Mouse (Mus musculus) gonadal fat pad, adult 2 months (tissue): ENCODE data around the gene Adgre5. TPM values are rescaled to one million over a fixed set of nuclear protein-coding genes. Genes with fewer than 3 reads are reported as not detected.

Experiments
- DNase-seq: peaks from one replicate; pipeline ENCODE4 v3.0.0-alpha.2; 2012; ENCODE audit warnings: low read depth
- polyA plus RNA-seq: library from polyadenylated mRNA; depleted of rRNA; stranded (reverse); fragments of >200 nt; gene quantifications from 2 replicates; pipeline ENCODE4 v1.2.3, GENCODE M21; 2012

Gene Adgre5
- polyA plus RNA-seq, 1 experiment = 176 TPM

GRCm38 (mm10) chr8:83754149-83754548 lies 13.0 kb upstream of the Adgre5 start:
- DNase-seq = no peak

GRCm38 (mm10) chr8:83749265-83749664 lies 8.1 kb upstream of the Adgre5 start:
- DNase-seq = no peak

- no peak for DNase-seq
Measured at GRCm38 (mm10) chr8:83748708-83749107, 7.6 kb upstream of the Adgre5 start.

GRCm38 (mm10) chr8:83747661-83748346 lies 6.7 kb upstream of the Adgre5 start:
- DNase-seq = no peak

GRCm38 (mm10) chr8:83744070-83744469 lies 2.9 kb upstream of the Adgre5 start:
- no peak for DNase-seq

GRCm38 (mm10) chr8:83742968-83743367 lies 1.8 kb upstream of the Adgre5 start:
- no peak for DNase-seq

GRCm38 (mm10) chr8:83741849-83742655 lies 926 bp upstream of the Adgre5 start:
- no peak for DNase-seq

- no peak for DNase-seq
Measured at GRCm38 (mm10) chr8:83740586-83740975, 545 bp downstream of the Adgre5 start.

GRCm38 (mm10) chr8:83739711-83740468 lies 1.2 kb downstream of the Adgre5 start:
- no peak for DNase-seq

GRCm38 (mm10) chr8:83738949-83739710 lies 2.0 kb downstream of the Adgre5 start:
- DNase-seq = no peak

- DNase-seq = no peak
Measured at GRCm38 (mm10) chr8:83737852-83738562, 3.1 kb downstream of the Adgre5 start.

- no peak for DNase-seq
Measured at GRCm38 (mm10) chr8:83737346-83737745, 3.8 kb downstream of the Adgre5 start.

- DNase-seq = no peak
Measured at GRCm38 (mm10) chr8:83736681-83737080, 4.4 kb downstream of the Adgre5 start.

GRCm38 (mm10) chr8:83732919-83733318 lies 8.2 kb downstream of the Adgre5 start:
- DNase-seq = no peak

GRCm38 (mm10) chr8:83731906-83732305 lies 9.2 kb downstream of the Adgre5 start:
- no peak for DNase-seq

- no peak for DNase-seq
Measured at GRCm38 (mm10) chr8:83729009-83729807, 11.9 kb downstream of the Adgre5 start.

GRCm38 (mm10) chr8:83725521-83726102 lies 15.5 kb downstream of the Adgre5 start:
- no peak for DNase-seq

GRCm38 (mm10) chr8:83724697-83725482 lies 16.2 kb downstream of the Adgre5 start:
- DNase-seq = no peak
